Mouse (Mus musculus): Measurements from ENCODE around the gene Gm10447. TPM values are rescaled to one million over a fixed set of nuclear protein-coding genes. Genes with fewer than 3 reads are reported as not detected.

Gene Gm10447
- polyA plus RNA-seq (2015; fragmentation: Nextera tagmentation; extraction: Ambion mirVana): 0.07 TPM in 1 of 2 replicates, not detected in the other

GRCm38 (mm10) chr11:53456474-53457371 lies at the start of gene Gm10447, which contains the start of gene Shroom1:
TSS of gene Gm10447 (minus strand) at chr11:53457110.
TSS of gene Shroom1 (plus strand) at chr11:53457205.
- H3K9ac ChIP-seq: peak within 1 kb of the TSS; percentile 32
- peaks cover 53% of the 10 kb centered on the region for H3K27me3 ChIP-seq
- H3K4me3 ChIP-seq: peak within 1 kb of the TSS; percentile 36
- no peaks in the 10 kb centered on the region for H3K36me3 ChIP-seq
- 5% methylated on average over 42 of the region's 42 CpGs for WGBS
- ATAC-seq (ENCODE audit: low FRiP score, low read depth): peak; percentile 43; the same call in 1 of the 2 replicates
- H3K4me2 ChIP-seq: peak within 1 kb of the TSS; percentile 67
- no peaks in the 10 kb centered on the region for H3K9me3 ChIP-seq
- H3K4me1 ChIP-seq (replicated peaks): peaks cover 8% of the 10 kb centered on the region
- H3K27ac ChIP-seq (replicated peaks): no peak within 1 kb of the TSS

- Histone ChIP-seq H3K27me3 (peaks cover 15% of the 10 kb centered on the region), H3K27ac (replicated peaks) (no peak overlapping the region)
- WGBS: 30% methylated on average over 5 of the region's 5 CpGs
Observed at GRCm38 (mm10) chr11:53505026-53505663, 48.2 kb upstream of the Gm10447 start.

DNA sequence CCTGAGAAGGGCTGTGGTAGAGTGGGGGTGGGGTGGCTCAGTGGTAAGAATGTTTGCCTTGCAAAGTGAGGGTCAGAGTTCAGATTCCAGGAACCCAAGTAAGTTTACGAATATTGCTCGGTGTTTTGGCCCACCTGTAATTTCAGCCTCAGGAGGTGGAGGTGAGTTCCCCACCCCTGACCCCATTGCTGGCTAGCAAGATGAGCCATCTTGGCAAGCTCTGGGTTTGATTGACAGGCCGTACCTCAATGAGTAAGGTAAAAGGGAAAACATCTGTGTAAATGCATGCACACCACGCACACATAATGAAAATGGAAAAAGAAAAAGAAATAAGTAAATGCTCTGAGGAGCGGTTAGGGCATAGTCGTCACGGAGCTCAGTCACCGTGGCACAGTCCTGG lies 47.5 kb upstream of the Gm10447 start:
- Histone ChIP-seq H3K27me3 (peaks cover 22% of the 10 kb centered on the region), H3K4me3 (no peak overlapping the region), H3K9ac (no peak overlapping the region), H3K27ac (replicated peaks) (no peak overlapping the region), H3K4me1 (replicated peaks) (peaks cover 2% of the 10 kb centered on the region; the same call in 1 of the 2 replicates), H3K9me3 (no peaks in the 10 kb centered on the region), H3K4me2 (no peak overlapping the region), H3K36me3 (no peaks in the 10 kb centered on the region)
- WGBS: 95% methylated on average over 8 of the region's 8 CpGs
- no peak for ATAC-seq (ENCODE audit: low FRiP score, low read depth)

More at GRCm38 (mm10) chr11:53505026-53505663, 48.2 kb upstream of the Gm10447 start:
- H3K9ac ChIP-seq: no peak overlapping the region
- H3K4me2 ChIP-seq: no peak overlapping the region
- peak; percentile 66; the same call in 1 of the 2 replicates for ATAC-seq (ENCODE audit: low FRiP score, low read depth)
- H3K4me3 ChIP-seq: no peak overlapping the region
- H3K4me1 ChIP-seq (replicated peaks): peaks cover 2% of the 10 kb centered on the region; the same call in 1 of the 2 replicates
- H3K9me3 ChIP-seq: no peaks in the 10 kb centered on the region
- no peaks in the 10 kb centered on the region for H3K36me3 ChIP-seq

- Histone ChIP-seq H3K4me1 (replicated peaks) (peaks cover 2% of the 10 kb centered on the region; the same call in 1 of the 2 replicates), H3K27me3 (peaks cover 23% of the 10 kb centered on the region), H3K4me2 (no peak overlapping the region), H3K9me3 (no peaks in the 10 kb centered on the region), H3K4me3 (no peak overlapping the region), H3K9ac (no peak overlapping the region), H3K27ac (replicated peaks) (no peak overlapping the region), H3K36me3 (no peaks in the 10 kb centered on the region)
- ATAC-seq (ENCODE audit: low FRiP score, low read depth): no peak
- 89% methylated on average over 5 of the region's 5 CpGs for WGBS
Observed at GRCm38 (mm10) chr11:53503738-53504137, 46.8 kb upstream of the Gm10447 start.

GRCm38 (mm10) chr11:53502039-53502765 lies 45.3 kb upstream of the Gm10447 start:
- ATAC-seq (ENCODE audit: low FRiP score, low read depth): no peak
- Histone ChIP-seq H3K36me3 (no peaks in the 10 kb centered on the region), H3K4me1 (replicated peaks) (no peaks in the 10 kb centered on the region; the same call in 1 of the 2 replicates), H3K4me2 (no peak overlapping the region), H3K9ac (no peak overlapping the region), H3K27me3 (peaks cover 33% of the 10 kb centered on the region), H3K9me3 (no peaks in the 10 kb centered on the region), H3K27ac (replicated peaks) (no peak overlapping the region), H3K4me3 (no peak overlapping the region)
- WGBS: 84% methylated on average over 8 of the region's 8 CpGs

DNA sequence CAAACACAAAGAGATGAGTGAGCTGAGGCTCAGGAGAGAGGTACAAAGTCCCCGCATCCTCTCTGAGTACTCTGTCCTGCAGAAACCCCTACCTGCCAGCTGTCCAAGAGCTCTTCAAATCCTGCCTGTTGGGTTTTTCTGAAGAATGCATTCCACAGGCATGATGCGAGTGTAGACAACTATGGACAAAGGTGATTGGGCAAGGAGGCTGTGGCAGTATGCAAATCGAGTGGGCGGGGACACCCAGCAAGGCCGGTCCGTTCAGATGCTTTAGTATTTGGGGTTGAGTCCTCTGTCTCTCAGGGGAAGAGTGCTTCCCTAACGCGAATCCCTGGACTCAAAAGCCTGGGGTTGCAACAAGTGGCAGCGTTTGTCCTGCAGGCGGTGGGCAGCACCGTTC lies 43.7 kb upstream of the Gm10447 start:
- Histone ChIP-seq H3K4me3 (no peak overlapping the region), H3K4me1 (replicated peaks) (no peaks in the 10 kb centered on the region; the same call in none of the 2 replicates), H3K9ac (no peak overlapping the region), H3K4me2 (no peak overlapping the region), H3K27ac (replicated peaks) (no peak overlapping the region), H3K27me3 (peaks cover 37% of the 10 kb centered on the region), H3K36me3 (no peaks in the 10 kb centered on the region), H3K9me3 (no peaks in the 10 kb centered on the region)
- ATAC-seq (ENCODE audit: low FRiP score, low read depth): no peak
- WGBS: 11% methylated on average over 11 of the region's 11 CpGs

- Histone ChIP-seq H3K4me1 (replicated peaks) (peaks cover 4% of the 10 kb centered on the region), H3K4me3 (no peak overlapping the region), H3K36me3 (no peaks in the 10 kb centered on the region), H3K27ac (replicated peaks) (no peak overlapping the region), H3K4me2 (no peak overlapping the region), H3K27me3 (peaks cover 37% of the 10 kb centered on the region), H3K9ac (no peak overlapping the region), H3K9me3 (no peaks in the 10 kb centered on the region)
- 71% methylated on average over 6 of the region's 6 CpGs for WGBS
- no peak for ATAC-seq (ENCODE audit: low FRiP score, low read depth)
Observed at GRCm38 (mm10) chr11:53496946-53497345, 40.0 kb upstream of the Gm10447 start.

DNA sequence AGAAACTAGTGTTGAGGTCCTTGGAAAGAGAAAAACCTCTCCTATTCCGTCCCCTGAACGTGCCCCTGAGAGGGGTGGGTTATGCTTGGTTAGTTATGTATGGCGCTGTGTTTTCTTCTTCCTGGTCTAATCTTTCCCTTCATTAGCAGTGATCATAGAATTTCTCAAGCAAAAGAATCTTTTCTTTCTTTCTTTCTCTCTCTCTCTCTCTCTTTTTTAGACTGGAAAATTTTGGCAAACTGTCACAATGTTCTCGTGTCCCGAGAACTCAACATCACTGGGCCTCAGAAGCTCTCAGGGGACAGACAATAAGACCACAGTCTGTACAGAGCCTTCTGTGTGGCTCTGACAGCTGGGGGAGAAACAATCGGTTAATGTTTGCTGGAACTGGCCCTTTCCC lies 38.5 kb upstream of the Gm10447 start:
- no peak overlapping the region for H3K4me3 ChIP-seq
- peak overlapping the region; percentile 2; the same call in 1 of the 2 replicates for H3K27ac ChIP-seq (replicated peaks)
- no peaks in the 10 kb centered on the region for H3K9me3 ChIP-seq
- no peak overlapping the region for H3K4me2 ChIP-seq
- H3K36me3 ChIP-seq: no peaks in the 10 kb centered on the region
- H3K9ac ChIP-seq: no peak overlapping the region
- H3K27me3 ChIP-seq: peaks cover 27% of the 10 kb centered on the region
- WGBS: 20% methylated on average over 6 of the region's 6 CpGs
- H3K4me1 ChIP-seq (replicated peaks): peaks cover 6% of the 10 kb centered on the region
- ATAC-seq (ENCODE audit: low FRiP score, low read depth): no peak

- Histone ChIP-seq H3K27me3 (peaks cover 23% of the 10 kb centered on the region), H3K4me1 (replicated peaks) (peaks cover 6% of the 10 kb centered on the region), H3K36me3 (no peaks in the 10 kb centered on the region), H3K9me3 (no peaks in the 10 kb centered on the region), H3K9ac (no peak overlapping the region), H3K4me2 (no peak overlapping the region), H3K27ac (replicated peaks) (no peak overlapping the region), H3K4me3 (no peak overlapping the region)
- no peak for ATAC-seq (ENCODE audit: low FRiP score, low read depth)
- WGBS: 27% methylated on average over 3 of the region's 3 CpGs
Observed at GRCm38 (mm10) chr11:53493243-53493955, 36.5 kb upstream of the Gm10447 start.

- Histone ChIP-seq H3K27me3 (peaks cover 23% of the 10 kb centered on the region), H3K36me3 (no peaks in the 10 kb centered on the region), H3K4me2 (no peak overlapping the region), H3K9me3 (no peaks in the 10 kb centered on the region), H3K4me3 (no peak overlapping the region), H3K9ac (no peak overlapping the region), H3K4me1 (replicated peaks) (peaks cover 10% of the 10 kb centered on the region), H3K27ac (replicated peaks) (no peak overlapping the region)
- no peak for ATAC-seq (ENCODE audit: low FRiP score, low read depth)
- 4% methylated on average over 8 of the region's 8 CpGs for WGBS
Observed at GRCm38 (mm10) chr11:53491954-53492401, 35.1 kb upstream of the Gm10447 start.

DNA sequence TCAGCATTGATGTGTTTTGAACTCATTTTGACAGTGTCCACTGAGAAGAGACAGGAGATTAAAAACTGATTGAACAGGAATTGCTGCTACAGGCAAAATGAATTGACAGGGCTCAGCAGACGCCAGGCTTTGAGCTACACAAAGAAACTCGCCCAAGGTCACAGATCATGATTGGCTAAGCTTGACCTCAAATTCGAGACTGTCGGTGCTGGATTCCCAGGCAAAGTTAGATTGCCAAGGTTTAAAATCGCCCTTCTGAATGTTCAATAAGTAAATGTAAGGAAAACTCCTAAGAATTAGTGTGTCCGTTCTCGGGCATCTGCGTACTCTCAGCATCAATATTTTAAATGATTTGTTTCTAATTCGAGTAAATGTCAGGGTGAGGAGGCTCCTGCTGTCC lies 32.5 kb upstream of the Gm10447 start:
- H3K9ac ChIP-seq: no peak overlapping the region
- H3K36me3 ChIP-seq: no peaks in the 10 kb centered on the region
- no peak for ATAC-seq (ENCODE audit: low FRiP score, low read depth)
- peaks cover 29% of the 10 kb centered on the region for H3K27me3 ChIP-seq
- peaks cover 14% of the 10 kb centered on the region for H3K4me1 ChIP-seq (replicated peaks)
- no peak overlapping the region for H3K27ac ChIP-seq (replicated peaks)
- WGBS: 60% methylated on average over 9 of the region's 9 CpGs
- H3K9me3 ChIP-seq: no peaks in the 10 kb centered on the region
- H3K4me3 ChIP-seq: no peak overlapping the region
- no peak overlapping the region for H3K4me2 ChIP-seq

All from hindbrain, embryonic 15.5 days (tissue).